Mouse (Mus musculus) telencephalon, adult 2 months (tissue): ENCODE results near the gene Serf2.

ENCODE experiments used
- DNase-seq: peaks from one replicate; pipeline ENCODE4 v3.0.0-alpha.2; 2011; ENCODE audit warnings: low read depth, low spot score

Gene Serf2

GRCm38 (mm10) chr2:121505942-121506882, 57.2 kb downstream of the Serf2 start, which contains the start of the genes Mfap1a and Wdr76:
TSS of gene Mfap1a (minus strand) at chr2:121506665.
TSS of gene Wdr76 (plus strand) at chr2:121506723.
- peak; percentile 89 for DNase-seq

GRCm38 (mm10) chr2:121507173-121507950, 58.4 kb downstream of the Serf2 start:
- DNase-seq, result no peak
